Mouse (Mus musculus): ENCODE measurements at regions not wholly inside any gene's neighbourhood (a gene's known extent, or its start where the extent isn't known, plus 50 kb on each side); places are given as distances from the start of the nearest gene placed in this dataset.

DNA sequence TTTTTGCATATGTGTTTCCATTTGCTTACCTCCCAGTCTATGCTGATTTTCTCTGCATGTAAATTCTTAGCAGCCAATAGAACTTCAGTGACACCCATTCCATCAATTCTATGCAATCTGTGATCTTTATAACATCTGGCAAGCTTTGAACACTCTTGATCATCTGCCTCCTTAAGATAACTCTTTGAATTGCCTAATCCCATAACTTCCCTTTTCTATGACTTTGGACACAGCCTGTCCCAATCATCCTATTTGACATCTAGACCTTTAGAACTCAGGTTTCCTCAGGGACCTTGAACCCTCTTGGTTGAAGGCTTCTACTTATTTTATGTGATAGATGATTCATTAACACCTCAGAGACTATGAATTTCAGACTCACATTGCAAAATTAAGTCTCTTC is 1022.7 kb downstream of the Gsdmc2 start:
- TF ChIP-seq CTCF (IDR thresholded peaks at IDR 0.05; ENCODE audit: low read depth) (no peak), EP300 (IDR thresholded peaks at IDR 0.05; ENCODE audit: low read depth) (no peak)
